Mouse (Mus musculus) lung, embryonic 16.5 days (tissue): ENCODE measurements around the gene Pdia2. TPM values are rescaled to one million over a fixed set of nuclear protein-coding genes. Genes with fewer than 3 reads are reported as not detected.
A peak's percentile ranks its signal among the peaks of the same experiment; 100 is the strongest.

Experiments
- ATAC-seq: fragments of 200-750 bp; cut with Nextera tagmentation; 2 replicates; pipeline ENCODE4 v1.8.0; 2017; ENCODE audit warnings: low read depth, mild to moderate bottlenecking, moderate library complexity
- H3K27ac ChIP-seq: fragments of 300-500 bp; sonication (generic); 2 replicates; pipeline ENCODE4 v1.5.1; 2014; ENCODE audit warnings: mild to moderate bottlenecking, control low read depth, low read length
- H3K27me3 ChIP-seq: fragments of 300-500 bp; sonication (generic); 2 replicates; pipeline ENCODE4 v1.6.1; 2014; ENCODE audit warnings: low read depth, low read length, mixed read lengths; ENCODE audit not compliant: control insufficient read depth, insufficient read depth
- H3K36me3 ChIP-seq: fragments of 300-500 bp; sonication (generic); 2 replicates; pipeline ENCODE4 v1.6.1; 2014; ENCODE audit warnings: low read length; ENCODE audit not compliant: control insufficient read depth, insufficient read depth
- H3K4me1 ChIP-seq: fragments of 300-500 bp; sonication (generic); replicated peaks from 2 replicates; pipeline ENCODE4 v1.6.1; 2014; ENCODE audit warnings: low read length, mixed read lengths; ENCODE audit not compliant: control insufficient read depth, insufficient read depth
- H3K4me2 ChIP-seq: fragments of 300-500 bp; sonication (generic); 2 replicates; pipeline ENCODE4 v1.6.1; 2014; ENCODE audit warnings: low read depth, low read length, control low read depth
- H3K4me3 ChIP-seq: fragments of 300-500 bp; sonication (generic); 2 replicates; pipeline ENCODE4 v1.5.1; 2014; ENCODE audit warnings: mild to moderate bottlenecking, low read length, control low read depth
- H3K9ac ChIP-seq: fragments of 300-500 bp; sonication (generic); 2 replicates; pipeline ENCODE4 v1.6.1; 2014; ENCODE audit warnings: low read length, control low read depth
- H3K9me3 ChIP-seq: fragments of 300-500 bp; sonication (generic); 2 replicates; pipeline ENCODE4 v1.6.1; 2016; ENCODE audit warnings: low read length; ENCODE audit not compliant: control insufficient read depth
- WGBS: fragments of 180-500 bp; shearing (Covaris S2); extraction: QIAGEN DNeasy Blood & Tissue Kit; methylation state at CpG from one replicate; pipeline ENCODE4 v1.1.7; 2014; 5-methylcytosine and 5-hydroxymethylcytosine counted together
- polyA plus RNA-seq: library from polyadenylated mRNA; unstranded; fragments of >200 nt; fragmentation: Nextera tagmentation; extraction: Ambion mirVana; gene quantifications from 2 replicates; pipeline ENCODE4 v1.2.1, GENCODE M21; 2015

The Pdia2 gene
- polyA plus RNA-seq, 1 experiment from 2014 or later = 0.20 TPM

- Histone ChIP-seq H3K9me3 (no peaks in the 10 kb centered on the region), H3K4me3 (no peak overlapping the region), H3K4me1 (no peaks in the 10 kb centered on the region), H3K36me3 (no peaks in the 10 kb centered on the region), H3K4me2 (no peak overlapping the region), H3K27ac (no peak overlapping the region), H3K27me3 (no peaks in the 10 kb centered on the region), H3K9ac (no peak overlapping the region)
- 77% methylated on average over 8 of the region's 8 CpGs for WGBS
- ATAC-seq = no peak
Observed at GRCm38 (mm10) chr17:26234386-26234785, 35.5 kb upstream of the Pdia2 start.

- H3K36me3 ChIP-seq = no peaks in the 10 kb centered on the region
- no peak overlapping the region for H3K4me3 ChIP-seq
- no peak overlapping the region for H3K4me2 ChIP-seq
- no peaks in the 10 kb centered on the region for H3K9me3 ChIP-seq
- no peak overlapping the region for H3K27ac ChIP-seq
- ATAC-seq = no peak
- H3K27me3 ChIP-seq = no peaks in the 10 kb centered on the region
- no peak overlapping the region for H3K9ac ChIP-seq
- WGBS = 72% methylated on average over 8 of the region's 8 CpGs
- H3K4me1 ChIP-seq = no peaks in the 10 kb centered on the region
Observed at GRCm38 (mm10) chr17:26232863-26233262, 34.0 kb upstream of the Pdia2 start.

- WGBS = 86% methylated on average over 5 of the region's 5 CpGs
- Histone ChIP-seq H3K36me3 (no peaks in the 10 kb centered on the region), H3K4me3 (no peak overlapping the region), H3K9me3 (no peaks in the 10 kb centered on the region), H3K9ac (no peak overlapping the region), H3K27ac (no peak overlapping the region), H3K4me1 (peaks cover under 1% of the 10 kb centered on the region; the same call in 1 of the 2 replicates), H3K4me2 (no peak overlapping the region), H3K27me3 (no peaks in the 10 kb centered on the region)
- no peak for ATAC-seq
Observed at GRCm38 (mm10) chr17:26231156-26231555, 32.3 kb upstream of the Pdia2 start.

GRCm38 (mm10) chr17:26229776-26230175, 30.9 kb upstream of the Pdia2 start:
- Histone ChIP-seq H3K4me3 (no peak overlapping the region), H3K27ac (no peak overlapping the region), H3K9me3 (no peaks in the 10 kb centered on the region), H3K4me2 (no peak overlapping the region), H3K4me1 (peaks cover 10% of the 10 kb centered on the region; the same call in 1 of the 2 replicates), H3K27me3 (no peaks in the 10 kb centered on the region), H3K36me3 (no peaks in the 10 kb centered on the region), H3K9ac (no peak overlapping the region)
- no peak for ATAC-seq
- 91% methylated on average over 5 of the region's 5 CpGs for WGBS

- no peaks in the 10 kb centered on the region for H3K9me3 ChIP-seq
- no peaks in the 10 kb centered on the region for H3K36me3 ChIP-seq
- no peak overlapping the region for H3K4me2 ChIP-seq
- peak overlapping the region; percentile 61; the same call in 1 of the 2 replicates for H3K27ac ChIP-seq
- H3K4me1 ChIP-seq = peaks cover 13% of the 10 kb centered on the region
- no peak overlapping the region for H3K4me3 ChIP-seq
- ATAC-seq = peak; percentile 82
- H3K27me3 ChIP-seq = no peaks in the 10 kb centered on the region
- H3K9ac ChIP-seq = no peak overlapping the region
- 48% methylated on average over 12 of the region's 12 CpGs for WGBS
Observed at GRCm38 (mm10) chr17:26225150-26225549, 26.3 kb upstream of the Pdia2 start.

- Histone ChIP-seq H3K4me2 (no peak overlapping the region), H3K4me1 (peaks cover 13% of the 10 kb centered on the region), H3K4me3 (no peak overlapping the region), H3K36me3 (no peaks in the 10 kb centered on the region), H3K27ac (no peak overlapping the region), H3K27me3 (no peaks in the 10 kb centered on the region), H3K9me3 (no peaks in the 10 kb centered on the region), H3K9ac (no peak overlapping the region)
- ATAC-seq = peak; percentile 47; the same call in 1 of the 2 replicates
- 44% methylated on average over 2 of the region's 2 CpGs for WGBS
Observed at GRCm38 (mm10) chr17:26221508-26221907, 22.6 kb upstream of the Pdia2 start.

GRCm38 (mm10) chr17:26212681-26213080, 13.8 kb upstream of the Pdia2 start:
- no peak overlapping the region for H3K4me2 ChIP-seq
- no peak overlapping the region for H3K27ac ChIP-seq
- H3K4me3 ChIP-seq = no peak overlapping the region
- 77% methylated on average over 11 of the region's 11 CpGs for WGBS
- no peaks in the 10 kb centered on the region for H3K27me3 ChIP-seq
- no peak overlapping the region for H3K9ac ChIP-seq
- H3K9me3 ChIP-seq = no peaks in the 10 kb centered on the region
- no peaks in the 10 kb centered on the region for H3K4me1 ChIP-seq
- ATAC-seq = 0 out of 2 replicates have a peak, but pooled peaks have one; percentile 15
- H3K36me3 ChIP-seq = no peaks in the 10 kb centered on the region

GRCm38 (mm10) chr17:26212241-26212640, 13.4 kb upstream of the Pdia2 start:
- no peaks in the 10 kb centered on the region for H3K27me3 ChIP-seq
- ATAC-seq = 0 out of 2 replicates have a peak, but pooled peaks have one; percentile 31
- no peak overlapping the region for H3K9ac ChIP-seq
- H3K4me1 ChIP-seq = no peaks in the 10 kb centered on the region
- 73% methylated on average over 7 of the region's 7 CpGs for WGBS
- no peaks in the 10 kb centered on the region for H3K9me3 ChIP-seq
- H3K4me2 ChIP-seq = no peak overlapping the region
- no peak overlapping the region for H3K4me3 ChIP-seq
- H3K27ac ChIP-seq = no peak overlapping the region
- no peaks in the 10 kb centered on the region for H3K36me3 ChIP-seq

GRCm38 (mm10) chr17:26207686-26208085, 8.8 kb upstream of the Pdia2 start, which contains the start of gene Arhgdig:
TSS of gene Arhgdig (minus strand) at chr17:26207786.
- Histone ChIP-seq H3K27ac (no peak within 1 kb of the TSS), H3K9ac (no peak within 1 kb of the TSS), H3K27me3 (peaks cover 13% of the 10 kb centered on the region), H3K36me3 (no peaks in the 10 kb centered on the region), H3K4me1 (peaks cover 9% of the 10 kb centered on the region; the same call in 1 of the 2 replicates), H3K4me3 (no peak within 1 kb of the TSS), H3K9me3 (no peaks in the 10 kb centered on the region), H3K4me2 (no peak within 1 kb of the TSS)
- ATAC-seq = no peak
- WGBS = 83% methylated on average over 12 of the region's 12 CpGs

- Histone ChIP-seq H3K4me1 (peaks cover 14% of the 10 kb centered on the region), H3K27ac (no peak overlapping the region), H3K36me3 (no peaks in the 10 kb centered on the region), H3K27me3 (peaks cover 23% of the 10 kb centered on the region), H3K4me3 (no peak overlapping the region), H3K4me2 (no peak overlapping the region), H3K9me3 (no peaks in the 10 kb centered on the region), H3K9ac (no peak overlapping the region)
- WGBS = 43% methylated on average over 1 of the region's 1 CpGs
- ATAC-seq = no peak
Observed at GRCm38 (mm10) chr17:26206392-26206791, 7.5 kb upstream of the Pdia2 start.
